Mouse (Mus musculus): ENCODE data around the gene Hectd4.
A peak's percentile ranks its signal among the peaks of the same experiment; 100 is the strongest.

Gene Hectd4

GRCm38 (mm10) chr5:121397187-121398145 is 177.4 kb downstream of the Hectd4 start, which contains the start of gene Naa25:
Gene Naa25, plus strand, starts transcription at chr5:121397936.
- peak; percentile 97 for DNase-seq (ENCODE audit: low spot score)

DNA sequence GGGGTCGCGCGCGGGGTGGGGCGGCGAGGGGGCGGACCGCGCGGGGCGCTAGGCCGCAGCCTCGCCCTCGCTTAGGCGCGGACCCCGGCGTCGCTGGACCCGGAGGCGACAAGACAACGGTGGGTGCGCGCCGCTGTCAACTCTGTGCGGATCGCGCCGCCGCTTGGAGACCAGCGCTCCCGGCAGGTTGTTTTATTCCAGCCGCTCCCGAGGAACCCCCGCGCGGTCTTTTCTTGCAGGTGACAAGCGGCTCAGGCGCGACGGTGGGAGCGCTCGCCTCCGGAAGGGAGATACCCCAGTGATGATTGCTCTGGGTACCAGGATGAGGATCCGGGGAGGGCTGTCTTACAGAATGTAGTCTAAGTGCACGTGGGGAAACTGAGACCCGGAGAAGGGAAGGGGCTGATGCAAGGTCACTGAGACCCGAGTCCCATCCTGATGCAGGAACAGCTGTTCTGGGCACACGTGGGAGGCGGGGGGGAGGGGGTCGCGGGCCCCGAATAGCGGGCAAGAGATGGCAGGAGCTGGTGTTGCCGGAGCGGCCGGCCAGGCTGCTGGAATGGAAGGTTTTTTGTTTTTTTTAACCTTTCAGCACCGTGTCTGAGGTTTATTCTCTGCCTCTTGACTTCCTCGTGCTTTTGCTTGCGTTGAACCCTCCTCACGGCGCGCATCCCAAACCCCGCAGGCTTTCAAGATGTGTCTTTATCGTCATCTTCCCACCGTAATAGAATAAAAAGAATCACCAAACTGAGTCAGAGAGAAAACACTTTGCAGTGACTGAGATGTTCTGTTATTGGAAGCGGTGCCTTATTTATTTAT is 178.3 kb downstream of the Hectd4 start:
- no peak for DNase-seq (ENCODE audit: low spot score)

DNA sequence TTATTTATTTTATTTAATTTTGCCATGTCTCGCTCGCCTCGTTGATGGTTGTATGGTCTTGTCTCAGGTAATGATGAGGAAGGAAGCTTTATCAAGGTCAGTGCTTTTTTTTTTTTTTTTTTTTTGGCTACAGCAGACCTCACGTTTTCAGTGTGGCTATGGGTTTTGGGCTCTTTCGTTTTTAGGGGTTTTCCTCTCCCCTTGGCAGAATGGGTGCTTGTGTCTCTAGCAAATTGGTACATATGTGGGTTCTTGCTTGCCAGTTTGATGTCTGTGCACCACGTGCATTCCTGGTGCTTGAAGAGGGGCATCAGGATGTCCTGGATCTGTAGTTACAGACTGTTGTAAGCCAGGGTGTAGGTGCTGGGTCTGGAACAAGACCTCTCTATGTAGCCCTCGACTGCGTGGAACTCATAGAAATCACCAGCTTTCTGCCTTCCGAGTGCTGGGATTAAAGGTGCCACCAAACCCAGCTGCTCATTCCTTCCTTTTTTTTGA is 179.0 kb downstream of the Hectd4 start:
- no peak for DNase-seq (ENCODE audit: low spot score)

DNA sequence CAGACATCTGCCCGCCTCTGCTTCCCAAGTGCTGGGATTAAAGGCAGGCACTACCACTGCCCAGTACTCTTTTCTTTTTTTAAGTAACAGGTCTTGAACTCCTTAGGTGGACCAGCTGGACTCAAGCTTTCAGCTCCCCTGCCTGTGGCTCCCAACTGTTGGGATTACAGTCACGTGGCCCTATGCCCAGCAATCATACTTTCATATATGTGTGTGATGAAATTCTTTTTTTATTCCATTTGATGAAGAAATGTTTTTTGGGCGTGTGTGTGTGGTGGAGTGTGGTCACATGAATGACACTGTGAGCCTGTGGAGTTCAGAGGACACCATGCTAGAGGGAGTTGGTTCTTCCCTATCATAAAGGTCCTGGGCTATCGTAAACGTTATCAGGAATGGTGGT is 179.5 kb downstream of the Hectd4 start:
- no peak for DNase-seq (ENCODE audit: low spot score)

GRCm38 (mm10) chr5:121400064-121400463 is 180.0 kb downstream of the Hectd4 start:
- no peak for DNase-seq (ENCODE audit: low spot score)

GRCm38 (mm10) chr5:121400849-121401248 is 180.8 kb downstream of the Hectd4 start:
- no peak for DNase-seq (ENCODE audit: low spot score)

DNA sequence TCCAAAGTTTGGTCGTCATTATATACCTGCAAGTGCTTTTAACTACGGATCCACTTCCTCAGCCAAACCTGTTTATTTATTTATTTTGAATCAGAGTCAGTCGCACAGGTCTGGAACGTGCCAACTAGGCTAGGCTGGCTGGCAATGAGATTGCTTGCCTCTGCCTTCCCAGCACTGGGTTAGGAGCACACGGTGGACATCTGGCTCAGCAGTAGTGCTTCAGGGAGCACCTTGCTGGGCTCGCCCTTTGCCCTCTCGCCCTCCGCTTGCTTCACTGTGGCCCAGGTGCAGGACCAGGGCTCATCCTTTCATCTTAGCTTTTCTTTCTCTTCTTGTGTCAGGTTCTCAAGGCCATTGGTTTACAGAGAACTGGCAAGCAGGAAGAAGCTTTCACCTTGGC is 187.8 kb downstream of the Hectd4 start:
- DNase-seq (ENCODE audit: low spot score): no peak

GRCm38 (mm10) chr5:121410975-121411374 is 191.0 kb downstream of the Hectd4 start:
- DNase-seq (ENCODE audit: low spot score): no peak

All from urinary bladder, postnatal 14 days (tissue).